16 mouse cellular contexts compared by ENCODE assay signal in the genomic region with DNA sequence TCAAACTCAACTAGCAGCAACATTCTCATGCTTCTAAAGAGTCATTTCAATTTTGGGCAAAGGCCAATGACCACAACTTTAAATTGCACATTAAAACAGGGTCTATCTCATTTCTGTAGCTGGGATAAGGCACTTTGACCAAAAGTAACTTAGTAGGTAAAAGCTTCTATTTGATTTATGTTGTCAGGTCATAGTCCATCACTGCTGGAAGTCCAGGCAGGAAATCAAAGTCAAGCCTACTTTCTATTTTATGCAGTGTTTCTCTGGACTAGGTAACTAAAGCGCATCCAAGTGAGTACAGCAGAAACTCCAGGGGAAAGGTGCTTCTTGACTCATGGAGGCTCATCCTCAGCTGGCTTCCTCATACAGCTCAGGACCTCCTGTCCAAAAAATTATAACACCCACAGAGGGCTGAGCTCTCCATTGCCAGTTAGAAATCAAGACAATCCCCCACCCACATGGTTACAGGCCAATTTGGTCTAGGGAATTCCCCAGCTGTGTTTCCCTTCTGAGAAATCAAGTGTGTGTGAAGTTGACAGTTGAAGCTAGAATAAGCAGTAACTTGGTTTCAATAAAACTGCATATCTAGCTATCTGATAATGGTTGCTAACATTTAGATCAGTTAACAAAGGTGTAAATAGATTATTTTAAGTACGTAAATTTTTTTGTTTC.
DNase-seq lines count a peak whose midpoint lies in the region; ATAC-seq lines count a peak whose summit lies in the region.
"Had no signal": no experiment of that assay in that cellular context is flagged by ENCODE, and none has a peak within 500 bp of the region (broad histone marks: within the 10 kb centered on the region; RNA-seq: fewer than 3 reads in every experiment).

No protein-coding gene starts in this region.

- ATAC-seq in inflammation-experienced regulatory T-cells, adult 6 months: peak; percentile 83
- ATAC-seq: forebrain, embryonic 15.5 days; midbrain, embryonic 13.5 days had no signal

- DNase-seq in kidney, postnatal 36 days: peak; percentile 3 to 4
- DNase-seq in kidney, adult 11 months: no peak
- peak; percentile 48 to 50 for DNase-seq in B cell, adult 2 months
- DNase-seq in CD4-positive, CD25-positive, alpha-beta regulatory T cell, adult 2 months (ENCODE audit: low read depth, low spot score): peak; percentile 79
- DNase-seq in gastrocnemius, postnatal 10 days: no peak
- no peak for DNase-seq in embryo, embryonic 10 days (ENCODE audit: low spot score)
- DNase-seq: adrenal gland, postnatal 10 days; cerebellum, adult 2 months; heart, adult 11 months; layer of hippocampus, postnatal 36 days; liver, embryonic 13.5 days; right cerebral cortex, postnatal 14 days; thymus, adult 18-20 months had no signal

Comparison
In these comparisons a context has a peak if more than half of its experiments do, and no peak if none do; other contexts are left out.
1. DNase-seq: peak in kidney, postnatal 36 days (2 of 2), B cell, adult 2 months (2 of 2) and CD4-positive, CD25-positive, alpha-beta regulatory T cell, adult 2 months (single experiment); none in kidney, adult 11 months (single experiment), gastrocnemius, postnatal 10 days (single experiment) and embryo, embryonic 10 days (single experiment).